Comparison of ENCODE assay signal across 10 mouse cellular contexts in the genomic region with DNA sequence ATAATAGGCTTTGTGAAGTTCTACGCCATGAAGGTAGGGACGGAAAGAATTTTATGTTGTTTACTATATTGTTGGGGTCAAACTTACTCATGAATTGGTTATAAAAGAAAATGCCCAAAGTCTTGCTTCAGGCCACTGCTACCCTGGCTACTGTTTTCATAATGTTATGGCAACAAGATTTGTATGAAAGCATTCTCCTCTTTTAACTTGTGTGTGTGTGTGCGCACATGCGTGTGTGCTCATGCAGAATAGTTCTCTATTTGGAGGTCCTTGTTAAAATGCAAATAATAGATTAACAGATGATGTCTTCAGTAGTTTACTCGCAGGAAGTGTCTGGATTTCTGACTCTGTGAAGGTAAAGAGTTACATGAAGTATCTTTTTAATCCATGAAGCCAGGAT. TPM values are rescaled to one million over a fixed set of nuclear protein-coding genes. Genes with fewer than 3 reads are reported as not detected.
DNase-seq lines count a peak whose midpoint lies in the region; ATAC-seq and TF ChIP-seq lines count a peak whose summit lies in the region.
"Had no signal": no experiment of that assay in that cellular context is flagged by ENCODE, and none has a peak within 500 bp of the region (broad histone marks: within the 10 kb centered on the region; RNA-seq: fewer than 3 reads in every experiment).

No protein-coding gene starts in this region.

- H3K36me3 ChIP-seq in forebrain, embryonic 10.5 days (replicated peaks) = peaks cover 4% of the 10 kb centered on the region; the same call in 1 of the 2 replicates
- no peaks in the 10 kb centered on the region for H3K36me3 ChIP-seq in forebrain, embryonic 16.5 days (ENCODE audit: control insufficient read depth, insufficient read depth)
- H3K36me3 ChIP-seq in liver, adult 2 months (ENCODE audit: control insufficient read depth, insufficient read depth, low read length) = no peaks in the 10 kb centered on the region; the same call in 1 of the 2 replicates
- 0 out of 2 replicates have a peak, but pooled peaks cover 5% of the 10 kb centered on the region for H3K36me3 ChIP-seq in limb, embryonic 10.5 days
- H3K36me3 ChIP-seq in neural tube, embryonic 14.5 days (ENCODE audit: control insufficient read depth, insufficient read depth, low read length) = no peaks in the 10 kb centered on the region
- H3K36me3 ChIP-seq: forebrain, embryonic 15.5 days had no signal

- no peaks in the 10 kb centered on the region for H3K9me3 ChIP-seq in forebrain, embryonic 10.5 days
- no peaks in the 10 kb centered on the region for H3K9me3 ChIP-seq in forebrain, embryonic 16.5 days (ENCODE audit: control insufficient read depth, low read length)
- no peaks in the 10 kb centered on the region for H3K9me3 ChIP-seq in limb, embryonic 10.5 days (replicated peaks)
- H3K9me3 ChIP-seq in neural tube, embryonic 14.5 days (ENCODE audit: control insufficient read depth, low read length) = no peaks in the 10 kb centered on the region
- H3K9me3 ChIP-seq: forebrain, embryonic 15.5 days had no signal

- no peak for TF ChIP-seq POLR2A in liver, adult 2 months (IDR thresholded peaks at IDR 0.05; ENCODE audit: extremely low read depth, insufficient read depth, low read length)

- H3K27ac ChIP-seq in forebrain, embryonic 10.5 days = no peak overlapping the region
- H3K27ac ChIP-seq in forebrain, embryonic 16.5 days (ENCODE audit: low read length) = no peak overlapping the region
- peak overlapping the region; percentile 89 for H3K27ac ChIP-seq in liver, adult 2 months (replicated peaks; ENCODE audit: insufficient read depth, low read depth, low read length)
- H3K27ac ChIP-seq in limb, embryonic 10.5 days = no peak overlapping the region
- H3K27ac ChIP-seq in neural tube, embryonic 14.5 days (ENCODE audit: low read depth, low read length) = no peak overlapping the region
- H3K27ac ChIP-seq: forebrain, embryonic 15.5 days had no signal

- no peak for DNase-seq in forebrain, embryonic 10.5 days (ENCODE audit: extremely low spot score, low spot score)
- no peak for DNase-seq in liver, adult 2 months (ENCODE audit: extremely low read depth, low read depth, low spot score)
- no peak for DNase-seq in liver
- DNase-seq in limb, embryonic 10.5 days (ENCODE audit: low spot score) = no peak
- DNase-seq in frontal cortex, adult 2 months (ENCODE audit: extremely low spot score in 1 of 2, low spot score in 1 of 2) = no peak
- no peak for DNase-seq in layer of hippocampus, adult 18-20 months (ENCODE audit: low spot score in 2 of 2)
- DNase-seq: right cerebral cortex, postnatal 25 days had no signal

- H3K79me2 ChIP-seq in liver, adult 2 months (ENCODE audit: control insufficient read depth, insufficient read depth, low read length) = peaks cover 30% of the 10 kb centered on the region; the same call in 1 of the 2 replicates

- no peak for ATAC-seq in forebrain, embryonic 16.5 days
- ATAC-seq in neural tube, embryonic 14.5 days (ENCODE audit: low read depth) = no peak
- ATAC-seq: forebrain, embryonic 15.5 days had no signal

- H3K4me2 ChIP-seq in forebrain, embryonic 16.5 days (ENCODE audit: low read length) = no peak overlapping the region
- peak overlapping the region; percentile 67; the same call in 1 of the 2 replicates for H3K4me2 ChIP-seq in neural tube, embryonic 14.5 days (ENCODE audit: low read depth, low read length)
- H3K4me2 ChIP-seq: forebrain, embryonic 15.5 days had no signal

- H3K27me3 ChIP-seq in forebrain, embryonic 10.5 days (ENCODE audit: poor library complexity, severe bottlenecking) = peaks cover 4% of the 10 kb centered on the region; the same call in 1 of the 2 replicates
- no peaks in the 10 kb centered on the region for H3K27me3 ChIP-seq in forebrain, embryonic 16.5 days (replicated peaks; ENCODE audit: control insufficient read depth, insufficient read depth, low read length)
- H3K27me3 ChIP-seq in liver, adult 2 months (ENCODE audit: control insufficient read depth, insufficient read depth, low read length) = no peaks in the 10 kb centered on the region
- no peaks in the 10 kb centered on the region for H3K27me3 ChIP-seq in limb, embryonic 10.5 days (ENCODE audit: low read depth, poor library complexity, severe bottlenecking)
- H3K27me3 ChIP-seq in neural tube, embryonic 14.5 days (ENCODE audit: control insufficient read depth, insufficient read depth, low read length) = no peaks in the 10 kb centered on the region
- H3K27me3 ChIP-seq: forebrain, embryonic 15.5 days had no signal

- peak overlapping the region; percentile 94 for H3K4me3 ChIP-seq in forebrain, embryonic 10.5 days
- H3K4me3 ChIP-seq in forebrain, embryonic 16.5 days (replicated peaks; ENCODE audit: low read length) = no peak overlapping the region
- peak overlapping the region; percentile 63; the same call in 1 of the 2 replicates for H3K4me3 ChIP-seq in liver, adult 2 months (ENCODE audit: insufficient read depth, low read depth, low read length)
- H3K4me3 ChIP-seq in limb, embryonic 10.5 days = 0 out of 2 replicates have a peak overlapping the region, but pooled peaks have one; percentile 92
- no peak overlapping the region for H3K4me3 ChIP-seq in neural tube, embryonic 14.5 days (ENCODE audit: low read depth, low read length)
- H3K4me3 ChIP-seq: forebrain, embryonic 15.5 days had no signal

- no peak for TF ChIP-seq CTCF in liver, adult 2 months (IDR thresholded peaks at IDR 0.05; ENCODE audit: low read depth, low read length)

- no peak overlapping the region for H3K9ac ChIP-seq in forebrain, embryonic 16.5 days (replicated peaks; ENCODE audit: low read depth, low read length)
- peak overlapping the region; percentile 62 for H3K9ac ChIP-seq in liver, adult 2 months (ENCODE audit: low read depth, low read length)
- H3K9ac ChIP-seq in neural tube, embryonic 14.5 days (replicated peaks; ENCODE audit: low read depth, low read length) = no peak overlapping the region
- H3K9ac ChIP-seq: forebrain, embryonic 15.5 days had no signal

- WGBS in forebrain, embryonic 10.5 days = 86% methylated on average over 5 of the region's 5 CpGs
- 67% methylated on average over 5 of the region's 5 CpGs for WGBS in forebrain, embryonic 16.5 days
- 26% methylated on average over 5 of the region's 5 CpGs for WGBS in liver, adult 2 months
- WGBS in limb, embryonic 10.5 days = 79% methylated on average over 5 of the region's 5 CpGs
- WGBS in neural tube, embryonic 14.5 days = 76% methylated on average over 5 of the region's 5 CpGs

- peaks cover 59% of the 10 kb centered on the region for H3K4me1 ChIP-seq in forebrain, embryonic 10.5 days
- peaks cover 24% of the 10 kb centered on the region for H3K4me1 ChIP-seq in forebrain, embryonic 16.5 days (replicated peaks; ENCODE audit: control insufficient read depth, insufficient read depth, low read length)
- H3K4me1 ChIP-seq in liver, adult 2 months (ENCODE audit: control insufficient read depth, insufficient read depth, low read length) = peaks cover 29% of the 10 kb centered on the region
- peaks cover 43% of the 10 kb centered on the region for H3K4me1 ChIP-seq in limb, embryonic 10.5 days
- H3K4me1 ChIP-seq in neural tube, embryonic 14.5 days (ENCODE audit: control insufficient read depth, insufficient read depth, low read length) = peaks cover 12% of the 10 kb centered on the region; the same call in 1 of the 2 replicates

RNA-seq across cellular contexts. Expression of a gene that starts 2.6 kb away (rescaled TPM):
- polyA plus RNA-seq in forebrain, embryonic 10.5 days (2016; fragmentation: Nextera tagmentation; extraction: Ambion mirVana) = 30.1 and 30.4 TPM in 2 replicates
- polyA plus RNA-seq in forebrain, embryonic 16.5 days (2015; fragmentation: Nextera tagmentation; extraction: Ambion mirVana) = 22.7 and 26.1 TPM in 2 replicates
- total RNA-seq in liver, adult 2 months (2014; rRNA removed) = 162 and 163 TPM in 2 replicates
- 71.8 and 91.9 TPM in 2 replicates for polyA plus RNA-seq in liver, adult 2 months (2012; rRNA removed)
- polyA plus RNA-seq in limb, embryonic 10.5 days (2016; fragmentation: Nextera tagmentation; extraction: Ambion mirVana) = 29.2 and 30.8 TPM in 2 replicates
- 37.6 and 37.7 TPM in 2 replicates for polyA plus RNA-seq in neural tube, embryonic 14.5 days (2014; fragmentation: Nextera tagmentation; extraction: Ambion mirVana)
- 41.7 and 51.2 TPM in 2 replicates for polyA plus RNA-seq in frontal cortex, adult 2 months (2012; rRNA removed)
- 10 to 100 TPM; 62.5 to 70.2 TPM for total RNA-seq in layer of hippocampus, adult 18-20 months (2021)

Comparison
In these comparisons a context has a peak if more than half of its experiments do, and no peak if none do; other contexts are left out.
1. H3K4me3 ChIP-seq: peak in forebrain, embryonic 10.5 days (single experiment), liver, adult 2 months (single experiment) and limb, embryonic 10.5 days (single experiment); none in forebrain, embryonic 16.5 days (single experiment) and neural tube, embryonic 14.5 days (single experiment).